Mouse (Mus musculus) limb, embryonic 10.5 days (tissue): ENCODE data around the gene P3h3. TPM values are rescaled to one million over a fixed set of nuclear protein-coding genes. Genes with fewer than 3 reads are reported as not detected.
"Not testable (repeated sequence)": the region's sequence is repeated elsewhere in the genome, so short reads cannot be mapped to it uniquely, and the experiment has no call there.

Source experiments
- DNase-seq: peaks from one replicate; pipeline ENCODE4 v3.0.0-alpha.2; 2017; ENCODE audit warnings: low spot score
- H3K27ac ChIP-seq: fragments of 300-500 bp; sonication (generic); 2 replicates; pipeline ENCODE4 v1.5.1; 2016; ENCODE audit warnings: mild to moderate bottlenecking
- H3K27me3 ChIP-seq: fragments of 300-500 bp; sonication (generic); 2 replicates; pipeline ENCODE4 v1.6.1; 2016; ENCODE audit warnings: low read depth, mild to moderate bottlenecking; ENCODE audit not compliant: poor library complexity, severe bottlenecking
- H3K36me3 ChIP-seq: fragments of 300-500 bp; sonication (generic); 2 replicates; pipeline ENCODE4 v1.6.1; 2016; ENCODE audit warnings: mild to moderate bottlenecking, moderate library complexity
- H3K4me1 ChIP-seq: fragments of 300-500 bp; sonication (generic); 2 replicates; pipeline ENCODE4 v1.6.1; 2016
- H3K4me3 ChIP-seq: fragments of 300-500 bp; sonication (generic); 2 replicates; pipeline ENCODE4 v1.5.1; 2016; ENCODE audit warnings: mild to moderate bottlenecking, moderate library complexity
- H3K9me3 ChIP-seq: fragments of 300-500 bp; sonication (generic); replicated peaks from 2 replicates; pipeline ENCODE4 v1.6.1; 2016; ENCODE audit warnings: mild to moderate bottlenecking
- WGBS: fragments of 180-500 bp; shearing (Covaris S2); methylation state at CpG from one replicate; pipeline ENCODE4 v1.1.7; 2016; 5-methylcytosine and 5-hydroxymethylcytosine counted together
- polyA plus RNA-seq: library from polyadenylated mRNA; unstranded; fragments of >200 nt; fragmentation: Nextera tagmentation; extraction: Ambion mirVana; gene quantifications from 2 replicates; pipeline ENCODE4 v1.2.1, GENCODE M21; 2016

P3h3 gene
- polyA plus RNA-seq, 1 experiment from 2014 or later: 26.8 TPM

DNA sequence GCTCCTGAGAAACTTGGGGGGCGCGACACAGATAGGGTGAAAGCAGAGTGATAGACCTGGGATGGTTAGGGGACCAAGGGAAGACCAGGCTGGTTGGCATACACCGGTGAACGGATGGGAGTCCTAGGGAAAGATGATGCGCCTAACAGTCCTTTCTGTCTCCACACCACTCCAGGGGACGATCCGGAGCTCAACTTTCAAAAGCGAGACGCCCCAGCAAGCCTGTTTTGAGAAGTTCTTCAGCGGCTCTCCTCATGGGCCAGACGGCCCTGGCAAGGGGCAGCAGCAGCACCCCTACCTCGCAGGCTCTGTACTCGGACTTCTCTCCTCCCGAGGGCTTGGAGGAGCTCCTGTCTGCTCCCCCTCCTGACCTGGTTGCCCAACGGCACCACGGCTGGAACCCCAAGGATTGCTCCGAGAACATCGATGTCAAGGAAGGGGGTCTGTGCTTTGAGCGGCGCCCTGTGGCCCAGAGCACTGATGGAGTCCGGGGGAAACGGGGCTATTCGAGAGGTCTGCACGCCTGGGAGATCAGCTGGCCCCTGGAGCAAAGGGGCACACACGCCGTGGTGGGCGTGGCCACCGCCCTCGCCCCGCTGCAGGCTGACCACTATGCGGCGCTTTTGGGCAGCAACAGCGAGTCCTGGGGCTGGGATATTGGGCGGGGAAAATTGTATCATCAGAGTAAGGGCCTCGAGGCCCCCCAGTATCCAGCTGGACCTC lies 48.3 kb downstream of the P3h3 start:
- Histone ChIP-seq H3K27me3 (no peaks in the 10 kb centered on the region), H3K4me3 (peak overlapping the region; percentile 63), H3K36me3 (peaks cover 31% of the 10 kb centered on the region), H3K27ac (peak overlapping the region; percentile 83), H3K9me3 (no peaks in the 10 kb centered on the region), H3K4me1 (peaks cover 61% of the 10 kb centered on the region)
- peak; percentile 88 for DNase-seq
- under 1% methylated on average over 35 of the region's 35 CpGs for WGBS

DNA sequence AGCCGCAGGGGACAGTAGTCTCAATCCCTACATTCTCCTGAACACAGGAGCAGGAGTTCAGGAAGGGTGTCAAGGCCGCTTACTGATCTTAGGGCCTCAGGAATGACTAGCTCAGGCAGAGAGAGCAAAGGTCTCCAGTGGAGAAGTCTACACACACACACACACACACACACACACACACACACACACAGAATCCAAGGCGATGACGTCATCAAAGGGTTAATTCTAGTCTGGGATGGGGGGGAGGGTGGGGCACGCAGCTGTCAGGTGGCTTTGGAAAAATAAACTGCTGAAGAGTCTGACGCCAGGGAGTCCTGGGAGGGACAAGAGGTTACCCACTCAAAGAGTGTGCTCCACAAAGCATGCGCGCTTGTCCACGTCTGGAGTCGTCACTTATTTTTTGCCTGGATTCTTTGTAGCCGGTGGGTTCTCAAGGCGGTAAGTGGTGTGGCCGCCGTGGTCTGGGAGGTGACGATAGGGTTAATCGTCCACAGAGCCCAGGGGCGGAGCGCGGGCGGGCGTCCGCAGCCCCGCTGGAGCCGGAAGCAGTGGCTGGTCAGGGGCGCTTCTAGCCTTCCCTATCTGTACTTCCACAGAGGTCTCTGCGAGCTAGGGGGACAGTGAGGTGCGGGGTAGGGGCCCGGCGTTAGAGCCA lies 49.1 kb downstream of the P3h3 start, which contains the start of gene Spsb2:
TSS of gene Spsb2 (plus strand) at position 304 of the 655 bp plus-strand sequence.
- 5% methylated on average over 29 of the region's 29 CpGs for WGBS
- H3K27ac ChIP-seq: peak within 1 kb of the TSS; percentile 83
- H3K9me3 ChIP-seq: no peaks in the 10 kb centered on the region
- peaks cover 31% of the 10 kb centered on the region for H3K36me3 ChIP-seq
- peak; percentile 85 for DNase-seq
- peaks cover 59% of the 10 kb centered on the region for H3K4me1 ChIP-seq
- H3K4me3 ChIP-seq: peak within 1 kb of the TSS; percentile 63
- H3K27me3 ChIP-seq: no peaks in the 10 kb centered on the region

DNA sequence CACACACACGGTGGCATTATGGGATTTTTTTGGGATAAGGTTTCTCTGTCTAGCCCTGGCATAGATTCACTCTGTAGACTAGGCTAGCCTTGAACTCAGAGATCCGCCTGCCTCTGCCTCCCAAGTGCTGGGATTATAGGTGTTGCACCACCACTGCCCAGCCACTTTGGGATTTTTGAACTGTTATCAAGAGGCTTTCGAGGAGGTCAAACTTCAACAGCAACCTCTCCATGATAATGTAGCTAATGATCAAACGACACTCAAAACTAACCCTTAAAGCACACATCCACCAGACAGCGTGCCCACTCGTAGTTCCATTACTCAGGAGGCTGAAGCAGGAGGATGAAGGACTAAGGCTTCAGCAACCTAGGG lies 49.6 kb downstream of the P3h3 start:
- Histone ChIP-seq H3K4me1 (peaks cover 55% of the 10 kb centered on the region), H3K9me3 (no peaks in the 10 kb centered on the region), H3K27me3 (no peaks in the 10 kb centered on the region), H3K4me3 (peak overlapping the region; percentile 63), H3K36me3 (peaks cover 31% of the 10 kb centered on the region), H3K27ac (peak overlapping the region; percentile 83)
- no peak for DNase-seq
- WGBS: 86% methylated on average over 6 of the region's 6 CpGs

DNA sequence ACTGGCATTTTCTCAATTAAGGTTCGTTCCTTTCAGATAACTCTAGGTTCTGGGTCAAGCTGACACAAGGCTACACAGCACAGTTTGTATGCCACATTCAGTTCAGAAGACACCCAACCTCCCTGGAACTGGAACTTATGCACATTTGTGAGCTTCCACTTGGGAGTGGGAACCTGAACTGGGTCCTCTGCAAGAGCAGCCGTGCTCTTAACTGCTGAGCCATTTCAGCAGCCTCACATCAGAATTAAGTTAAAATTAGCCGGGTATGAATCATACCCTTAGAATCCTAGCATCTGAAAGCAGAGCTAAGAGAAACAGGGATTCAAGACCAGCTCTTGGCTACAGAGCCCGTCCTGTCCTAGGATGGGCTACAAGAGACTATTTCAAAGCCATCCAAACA lies 50.2 kb downstream of the P3h3 start:
- 90% methylated on average over 4 of the region's 4 CpGs for WGBS
- Histone ChIP-seq H3K4me3 (no peak overlapping the region), H3K27ac (peak overlapping the region; percentile 83; the same call in 1 of the 2 replicates), H3K9me3 (no peaks in the 10 kb centered on the region), H3K4me1 (peaks cover 49% of the 10 kb centered on the region), H3K27me3 (no peaks in the 10 kb centered on the region), H3K36me3 (peaks cover 26% of the 10 kb centered on the region)
- DNase-seq: no peak

DNA sequence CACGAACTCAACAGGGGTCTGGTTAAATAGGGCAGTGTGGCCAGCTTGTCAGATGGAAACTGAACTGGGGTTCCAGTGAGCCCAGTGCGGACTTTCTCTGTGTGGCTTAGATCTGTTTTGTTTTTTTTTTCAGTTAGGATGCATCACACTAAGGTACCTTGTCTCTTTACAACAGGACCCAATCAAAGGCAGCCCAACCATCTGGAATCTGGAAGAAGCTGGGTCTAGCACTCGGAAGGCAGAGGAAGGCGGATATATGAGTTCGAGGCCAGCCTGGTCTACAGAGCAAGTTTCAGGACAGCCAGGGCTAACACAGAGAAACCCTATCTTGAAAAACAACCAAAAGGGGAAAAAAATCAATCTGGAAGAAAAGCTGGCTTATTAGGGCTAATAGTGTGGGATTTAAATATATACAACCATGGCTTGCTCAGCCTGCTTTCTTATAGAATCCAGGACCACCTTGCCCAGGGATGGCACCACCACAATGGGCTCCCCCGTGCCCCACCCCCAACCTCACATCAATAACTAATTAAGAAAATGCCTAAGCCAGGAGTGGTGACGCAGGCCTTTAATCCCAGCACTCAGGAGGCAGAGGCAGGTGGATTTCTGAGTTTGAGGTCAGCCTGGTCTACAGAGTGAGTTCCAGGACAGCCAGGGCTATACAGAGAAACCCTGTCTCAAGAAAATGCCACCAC lies 51.0 kb downstream of the P3h3 start:
- Histone ChIP-seq H3K27ac (peak overlapping the region; percentile 88), H3K4me1 (peaks cover 41% of the 10 kb centered on the region), H3K36me3 (peaks cover 18% of the 10 kb centered on the region), H3K27me3 (no peaks in the 10 kb centered on the region), H3K4me3 (peak overlapping the region; percentile 59), H3K9me3 (no peaks in the 10 kb centered on the region)
- WGBS: 78% methylated on average over 7 of the region's 7 CpGs
- DNase-seq: no peak

DNA sequence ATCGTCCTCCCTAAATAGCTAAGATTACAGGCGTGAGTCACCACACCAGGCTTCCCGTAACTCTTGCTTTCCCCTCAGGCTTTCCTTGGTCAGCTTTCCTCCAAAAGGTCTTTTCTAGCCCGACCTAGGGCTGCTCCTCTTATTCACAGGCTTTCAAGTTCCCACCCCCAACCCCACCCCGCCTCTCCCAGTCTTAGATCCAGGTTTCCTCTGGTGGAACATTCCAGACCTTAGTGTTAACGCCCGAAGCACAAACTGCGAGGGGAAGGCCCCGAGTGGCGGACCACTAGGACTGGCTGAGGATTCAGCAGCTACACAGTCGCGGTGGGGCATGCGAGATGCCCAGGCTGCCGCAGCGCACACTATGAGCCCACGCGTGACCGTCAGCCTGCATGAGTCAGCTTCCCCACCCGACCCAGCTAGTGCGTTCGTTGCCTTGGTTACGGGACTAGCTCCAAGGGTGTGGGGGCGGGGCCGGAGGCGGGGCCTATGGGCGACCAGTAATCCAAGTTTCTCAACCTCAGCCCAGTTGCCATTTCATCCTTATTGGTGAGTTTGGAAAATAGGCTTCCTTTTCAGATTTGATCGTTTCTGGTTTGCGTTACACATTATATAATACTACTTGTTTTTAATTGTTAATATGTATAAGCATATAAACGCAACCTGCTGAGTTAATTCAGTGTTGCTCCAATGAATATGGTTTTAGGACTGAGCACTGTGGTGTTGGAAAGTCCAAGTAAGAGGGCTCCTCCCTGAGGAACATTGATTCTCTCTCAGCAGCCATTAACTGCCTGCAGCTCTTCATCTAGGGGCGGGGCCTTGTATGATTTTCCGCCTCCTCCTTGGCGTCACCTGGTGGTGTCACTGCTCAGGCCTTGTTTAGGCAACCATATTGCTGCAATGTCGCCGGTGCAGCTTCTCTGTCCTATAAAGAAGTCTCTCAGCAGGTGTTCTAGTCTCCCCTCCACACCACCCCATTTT lies 51.9 kb downstream of the P3h3 start:
- Histone ChIP-seq H3K4me1 (peaks cover 41% of the 10 kb centered on the region), H3K4me3 (peak overlapping the region; percentile 59), H3K9me3 (no peaks in the 10 kb centered on the region), H3K27ac (peak overlapping the region; percentile 88), H3K36me3 (peaks cover 9% of the 10 kb centered on the region), H3K27me3 (no peaks in the 10 kb centered on the region)
- DNase-seq: peak; percentile 94
- WGBS: 3% methylated on average over 34 of the region's 34 CpGs

DNA sequence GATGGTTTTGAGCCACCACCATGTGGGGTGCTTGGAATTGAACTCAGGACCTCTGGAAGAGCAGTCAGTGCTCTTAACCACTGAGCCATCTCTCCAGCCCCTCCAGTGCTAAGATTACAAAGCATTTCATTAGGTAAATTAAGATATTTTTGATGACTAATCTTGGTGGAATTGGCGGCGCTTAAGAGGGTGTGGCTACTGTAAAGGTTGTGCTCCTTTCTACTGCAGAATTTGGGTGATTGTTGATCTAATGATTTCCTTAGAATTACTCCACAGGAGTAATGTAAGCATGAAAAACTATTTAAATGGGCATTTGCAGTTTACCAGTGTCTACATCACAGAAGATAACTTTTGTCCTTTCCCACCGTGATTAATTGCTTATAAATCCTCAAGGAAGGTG lies 53.2 kb downstream of the P3h3 start:
- H3K4me1 ChIP-seq: peaks cover 31% of the 10 kb centered on the region
- DNase-seq: no peak
- no peaks in the 10 kb centered on the region for H3K27me3 ChIP-seq
- no peak overlapping the region for H3K4me3 ChIP-seq
- H3K9me3 ChIP-seq: no peaks in the 10 kb centered on the region
- WGBS: 89% methylated on average over 3 of the region's 3 CpGs
- H3K27ac ChIP-seq: no peak overlapping the region
- H3K36me3 ChIP-seq: no peaks in the 10 kb centered on the region

DNA sequence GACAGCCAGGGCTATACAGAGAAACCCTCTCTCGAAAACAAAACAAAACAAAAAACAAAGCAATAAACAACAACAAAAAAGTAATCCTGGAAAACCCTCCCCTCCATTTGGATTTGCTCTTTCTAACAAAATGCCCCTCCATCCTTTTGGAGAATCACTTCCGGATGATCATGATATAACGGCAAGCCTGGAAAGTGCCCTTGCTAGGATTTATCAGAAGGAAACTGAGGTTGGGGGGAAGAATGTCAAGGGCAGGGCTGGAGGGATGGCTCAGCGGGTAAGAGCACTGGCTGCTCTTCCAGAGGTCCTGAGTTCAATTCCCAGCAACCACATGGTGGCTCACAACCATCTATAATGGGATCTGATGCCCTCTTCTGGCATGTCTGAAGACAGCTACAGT lies 53.9 kb downstream of the P3h3 start:
- WGBS: 94% methylated on average over 4 of the region's 4 CpGs
- not testable (repeated sequence) for H3K9me3 ChIP-seq, H3K4me3 ChIP-seq, H3K36me3 ChIP-seq, DNase-seq, H3K27me3 ChIP-seq, H3K27ac ChIP-seq
- H3K4me1 ChIP-seq: peaks cover 25% of the 10 kb centered on the region

DNA sequence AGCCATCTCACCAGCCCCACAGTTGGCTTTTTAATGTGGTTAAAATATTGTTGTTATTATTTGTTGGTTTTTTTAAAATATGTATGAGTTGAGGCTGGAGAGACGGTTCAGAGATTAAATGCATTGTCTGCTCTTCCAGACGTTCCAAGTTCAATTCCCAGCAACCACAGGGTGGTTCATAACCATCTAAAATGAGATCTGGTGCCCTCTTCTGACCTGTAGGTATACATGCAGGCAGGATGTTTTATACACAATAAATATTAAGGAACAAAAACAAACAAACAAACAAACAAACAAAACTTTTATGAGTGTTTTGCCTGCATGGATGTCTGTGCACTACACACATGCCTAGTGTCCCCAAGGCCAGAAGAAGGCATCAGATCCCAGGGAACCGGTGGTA lies 54.5 kb downstream of the P3h3 start:
- no peak overlapping the region for H3K27ac ChIP-seq
- 76% methylated on average over 3 of the region's 3 CpGs for WGBS

DNA sequence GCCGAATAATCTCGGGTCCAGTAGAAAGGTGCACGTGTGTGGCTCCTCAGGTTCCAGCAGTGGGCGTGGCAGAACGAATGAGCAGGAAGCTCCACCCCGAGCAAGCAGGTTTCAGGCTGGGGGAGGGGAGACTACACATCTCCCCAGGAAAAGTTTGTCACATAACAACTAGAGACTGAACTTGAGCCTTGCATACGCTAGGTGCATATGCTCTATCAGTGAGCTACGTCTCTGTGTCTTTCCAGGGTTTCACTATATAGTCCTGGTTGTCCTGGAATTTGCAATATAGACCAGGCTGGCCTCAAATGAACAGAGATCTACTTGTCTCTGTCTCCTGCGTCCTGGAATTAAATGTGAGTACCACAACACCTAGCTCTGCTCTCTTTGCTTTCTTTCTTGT lies 55.2 kb downstream of the P3h3 start:
- Histone ChIP-seq H3K4me1 (peaks cover 17% of the 10 kb centered on the region), H3K27ac (peak overlapping the region; percentile 48; the same call in 1 of the 2 replicates), H3K4me3 (peak overlapping the region; percentile 30)
- H3K36me3 ChIP-seq, DNase-seq, H3K27me3 ChIP-seq, H3K9me3 ChIP-seq: not testable (repeated sequence)
- WGBS: 13% methylated on average over 6 of the region's 9 CpGs

More for the DNA sequence above, 54.5 kb downstream of the P3h3 start:
- H3K4me1 ChIP-seq: peaks cover 18% of the 10 kb centered on the region
- no peaks in the 10 kb centered on the region for H3K9me3 ChIP-seq
- H3K36me3 ChIP-seq: no peaks in the 10 kb centered on the region
- DNase-seq: no peak
- H3K27me3 ChIP-seq: no peaks in the 10 kb centered on the region
- H3K4me3 ChIP-seq: no peak overlapping the region

DNA sequence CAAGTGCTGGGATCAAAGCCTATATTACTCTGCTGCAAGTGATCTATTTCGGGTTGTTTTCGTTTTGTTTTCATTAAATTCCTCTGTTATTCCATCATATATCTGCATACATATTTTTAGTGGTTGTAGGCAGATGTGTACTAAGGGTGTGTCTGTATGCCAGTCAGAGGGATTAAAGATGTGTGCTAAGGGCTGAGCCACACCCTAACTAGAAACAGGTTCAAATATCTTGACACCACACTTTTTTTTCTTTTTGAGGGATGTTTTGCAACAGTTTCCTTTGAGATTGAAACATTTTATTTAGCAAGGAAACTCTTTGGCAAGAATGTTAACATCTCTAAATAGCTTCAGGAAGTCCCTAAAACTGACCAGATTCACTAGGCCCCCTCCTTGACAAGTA lies 61.4 kb downstream of the P3h3 start:
- Histone ChIP-seq H3K27ac (no peak overlapping the region), H3K9me3 (no peaks in the 10 kb centered on the region), H3K4me3 (no peak overlapping the region), H3K36me3 (peaks cover 15% of the 10 kb centered on the region; the same call in 1 of the 2 replicates), H3K4me1 (no peaks in the 10 kb centered on the region), H3K27me3 (no peaks in the 10 kb centered on the region)
- WGBS: 85% methylated on average over 2 of the region's 2 CpGs
- no peak for DNase-seq

DNA sequence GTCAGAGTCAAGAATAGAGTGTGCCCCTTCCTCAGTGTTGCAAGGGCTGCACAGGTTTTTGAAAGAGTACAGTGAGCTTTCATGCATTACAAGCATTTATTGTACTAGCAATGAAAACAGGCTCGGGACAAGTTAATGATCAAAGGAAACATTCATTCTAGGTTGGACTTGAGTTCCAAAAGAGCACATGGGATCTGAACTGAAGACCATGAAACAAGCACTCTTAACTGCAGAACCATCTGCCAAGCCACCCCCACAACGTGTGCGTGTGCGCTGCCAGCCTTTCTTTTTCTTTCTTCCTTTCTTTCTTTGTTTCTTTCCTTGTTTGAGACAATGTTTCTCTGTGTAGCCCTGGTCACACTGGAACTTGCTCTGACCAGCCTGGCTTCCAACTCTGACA lies 61.8 kb downstream of the P3h3 start:
- Histone ChIP-seq H3K36me3 (peaks cover 15% of the 10 kb centered on the region; the same call in 1 of the 2 replicates), H3K9me3 (no peaks in the 10 kb centered on the region), H3K27me3 (no peaks in the 10 kb centered on the region), H3K27ac (no peak overlapping the region), H3K4me3 (no peak overlapping the region), H3K4me1 (no peaks in the 10 kb centered on the region)
- no peak for DNase-seq
- WGBS: 74% methylated on average over 4 of the region's 4 CpGs
